Mouse (Mus musculus) CH12.LX (cell line): ENCODE results near the gene Macf1.

Experiments
- CTCF ChIP-seq, 2 experiments: IDR thresholded peaks in 1 of 2; conservative IDR thresholded peaks in 1 of 2; 2 replicates each; pipeline ENCODE4 v1.5.1; 2011 to 2012; ENCODE audit warnings: low read depth in 2 of 2, low read length in 2 of 2, improper control_type of control experiment in 1 of 2, inconsistent platforms in 1 of 2, mild to moderate bottlenecking in 1 of 2, moderate library complexity in 1 of 2
- KAT2A ChIP-seq: IDR thresholded peaks from 2 replicates; pipeline ENCODE4 v1.6.1; 2012; ENCODE audit warnings: low read length, improper control_type of control experiment, inconsistent platforms; ENCODE audit not compliant: insufficient replicate concordance
- MAZ ChIP-seq: IDR thresholded peaks from 2 replicates; pipeline ENCODE4 v1.6.1; 2012; ENCODE audit warnings: low read depth, mild to moderate bottlenecking, inconsistent platforms, low read length, improper control_type of control experiment, moderate library complexity
- MXI1 ChIP-seq: IDR thresholded peaks from 2 replicates; pipeline ENCODE4 v1.6.1; 2011; ENCODE audit warnings: mild to moderate bottlenecking, low read depth, low read length, improper control_type of control experiment
- PAX5 ChIP-seq: IDR thresholded peaks from 2 replicates; pipeline ENCODE4 v1.6.1; 2012; ENCODE audit warnings: low read length, inconsistent platforms, mixed read lengths
- POLR2A ChIP-seq: IDR thresholded peaks from 2 replicates; pipeline ENCODE4 v1.6.1; 2011; ENCODE audit warnings: low read depth, mild to moderate bottlenecking, improper control_type of control experiment, low read length
- ZC3H11A ChIP-seq: IDR thresholded peaks from 2 replicates; pipeline ENCODE4 v1.6.1; 2012; ENCODE audit warnings: low read depth, mild to moderate bottlenecking, inconsistent platforms, low read length, improper control_type of control experiment

DNA sequence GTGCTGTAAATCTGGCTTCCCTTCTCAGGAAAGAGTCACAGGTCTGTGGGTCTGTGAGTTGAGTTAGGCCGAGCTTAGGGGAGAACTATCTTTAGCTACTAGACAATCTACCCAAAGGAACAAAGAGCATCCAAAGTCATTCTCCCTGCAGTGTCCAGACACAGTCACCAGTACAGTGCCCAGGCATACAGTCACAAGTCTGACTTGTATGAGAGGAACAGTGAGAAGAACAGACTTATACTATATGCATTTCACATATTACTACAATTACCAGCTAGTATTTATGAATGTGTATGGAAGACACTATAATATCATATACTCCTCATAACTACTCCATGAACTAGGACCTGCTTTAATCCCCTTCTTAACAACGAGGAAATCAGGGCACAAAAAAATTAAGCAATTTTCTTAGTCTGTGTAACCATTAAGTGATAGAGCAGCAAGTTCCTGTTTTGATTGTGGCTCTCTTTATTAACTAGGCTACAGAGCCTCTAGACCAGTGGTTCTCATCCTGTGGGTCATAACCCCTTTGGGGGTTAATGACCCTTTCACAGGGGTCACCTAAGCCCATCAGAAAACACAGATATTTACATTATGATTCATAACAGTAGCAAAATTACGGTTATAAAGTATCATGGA, 121.9 kb downstream of the Macf1 start:
- TF ChIP-seq CTCF (conservative IDR thresholded peaks at IDR 0.05 in 1 of 2, IDR thresholded peaks at IDR 0.05 in 1 of 2; ENCODE audit: low read depth in 2 of 2, low read length in 2 of 2): no peak
- no peak for TF ChIP-seq MAZ
- no peak for TF ChIP-seq POLR2A
- no peak for TF ChIP-seq KAT2A
- TF ChIP-seq ZC3H11A: no peak
- no peak for TF ChIP-seq MXI1
- no peak for TF ChIP-seq PAX5
